Mouse (Mus musculus) embryonic facial prominence, embryonic 12.5 days (tissue): ENCODE data around the gene Ywhah. TPM values are rescaled to one million over a fixed set of nuclear protein-coding genes. Genes with fewer than 3 reads are reported as not detected.

Source experiments
- ATAC-seq: fragments of 200-750 bp; cut with Nextera tagmentation; 2 replicates; pipeline ENCODE4 v1.8.0; 2017; ENCODE audit not compliant: insufficient number of reproducible peaks, insufficient read depth, low FRiP score, low TSS enrichment
- H3K27ac ChIP-seq: fragments of 300-500 bp; sonication (generic); 2 replicates; pipeline ENCODE4 v1.5.1; 2016; ENCODE audit warnings: mild to moderate bottlenecking
- H3K27me3 ChIP-seq: fragments of 300-500 bp; sonication (generic); 2 replicates; pipeline ENCODE4 v1.6.1; 2016; ENCODE audit warnings: mild to moderate bottlenecking, moderate library complexity
- H3K36me3 ChIP-seq: fragments of 300-500 bp; sonication (generic); 2 replicates; pipeline ENCODE4 v1.6.1; 2016; ENCODE audit warnings: mild to moderate bottlenecking
- H3K4me1 ChIP-seq: fragments of 300-500 bp; sonication (generic); 2 replicates; pipeline ENCODE4 v1.6.1; 2016
- H3K4me2 ChIP-seq: fragments of 300-500 bp; sonication (generic); replicated peaks from 2 replicates; pipeline ENCODE4 v1.6.1; 2016; ENCODE audit warnings: mild to moderate bottlenecking, moderate library complexity
- H3K4me3 ChIP-seq: fragments of 300-500 bp; sonication (generic); 2 replicates; pipeline ENCODE4 v1.5.1; 2016; ENCODE audit warnings: mild to moderate bottlenecking
- H3K9ac ChIP-seq: fragments of 300-500 bp; sonication (generic); 2 replicates; pipeline ENCODE4 v1.6.1; 2016; ENCODE audit warnings: mild to moderate bottlenecking, moderate library complexity
- H3K9me3 ChIP-seq: fragments of 300-500 bp; sonication (generic); 2 replicates; pipeline ENCODE4 v1.6.1; 2016; ENCODE audit warnings: mild to moderate bottlenecking, moderate library complexity
- WGBS: fragments of 180-500 bp; shearing (Covaris S2); methylation state at CpG from one replicate; pipeline ENCODE4 v1.1.7; 2016; 5-methylcytosine and 5-hydroxymethylcytosine counted together
- polyA plus RNA-seq: library from polyadenylated mRNA; unstranded; fragments of >200 nt; fragmentation: Nextera tagmentation; extraction: Ambion mirVana; gene quantifications from 2 replicates; pipeline ENCODE4 v1.2.1, GENCODE M21; 2016

Ywhah gene
- polyA plus RNA-seq, 1 experiment from 2014 or later, result 397 TPM

GRCm38 (mm10) chr5:33001111-33001510, 17.5 kb upstream of the Ywhah start:
- no peak overlapping the region for H3K27ac ChIP-seq
- ATAC-seq, result no peak
- H3K4me3 ChIP-seq, result no peak overlapping the region
- H3K9ac ChIP-seq, result no peak overlapping the region
- no peaks in the 10 kb centered on the region for H3K9me3 ChIP-seq
- H3K36me3 ChIP-seq, result no peaks in the 10 kb centered on the region
- WGBS, result 77% methylated on average over 5 of the region's 5 CpGs
- H3K27me3 ChIP-seq, result no peaks in the 10 kb centered on the region
- no peaks in the 10 kb centered on the region for H3K4me1 ChIP-seq
- H3K4me2 ChIP-seq, result no peak overlapping the region

- H3K4me3 ChIP-seq, result no peak overlapping the region
- H3K9me3 ChIP-seq, result no peaks in the 10 kb centered on the region
- no peak overlapping the region for H3K27ac ChIP-seq
- WGBS, result 90% methylated on average over 5 of the region's 5 CpGs
- H3K27me3 ChIP-seq, result no peaks in the 10 kb centered on the region
- H3K4me2 ChIP-seq, result no peak overlapping the region
- H3K36me3 ChIP-seq, result no peaks in the 10 kb centered on the region
- ATAC-seq, result no peak
- H3K4me1 ChIP-seq, result peaks cover 8% of the 10 kb centered on the region
- no peak overlapping the region for H3K9ac ChIP-seq
Measured at GRCm38 (mm10) chr5:33002781-33003180, 15.8 kb upstream of the Ywhah start.

- H3K4me2 ChIP-seq, result no peak overlapping the region
- whole genome bisulfite sequencing, result 76% methylated on average over 6 of the region's 6 CpGs
- H3K27ac ChIP-seq, result no peak overlapping the region
- no peak overlapping the region for H3K4me3 ChIP-seq
- H3K27me3 ChIP-seq, result no peaks in the 10 kb centered on the region
- no peaks in the 10 kb centered on the region for H3K9me3 ChIP-seq
- peaks cover 8% of the 10 kb centered on the region for H3K4me1 ChIP-seq
- no peak for ATAC-seq
- H3K36me3 ChIP-seq, result no peaks in the 10 kb centered on the region
- no peak overlapping the region for H3K9ac ChIP-seq
Measured at GRCm38 (mm10) chr5:33003500-33003899, 15.1 kb upstream of the Ywhah start.

- Histone ChIP-seq H3K4me3 (no peak overlapping the region), H3K27ac (no peak overlapping the region), H3K9me3 (no peaks in the 10 kb centered on the region), H3K27me3 (no peaks in the 10 kb centered on the region), H3K9ac (no peak overlapping the region), H3K4me2 (no peak overlapping the region), H3K4me1 (peaks cover 8% of the 10 kb centered on the region), H3K36me3 (no peaks in the 10 kb centered on the region)
- 73% methylated on average over 4 of the region's 4 CpGs for WGBS
- ATAC-seq, result no peak
Measured at GRCm38 (mm10) chr5:33004110-33004509, 14.5 kb upstream of the Ywhah start.

GRCm38 (mm10) chr5:33005442-33006145, 13.0 kb upstream of the Ywhah start:
- no peak overlapping the region for H3K4me2 ChIP-seq
- no peaks in the 10 kb centered on the region for H3K27me3 ChIP-seq
- H3K9ac ChIP-seq, result no peak overlapping the region
- H3K4me3 ChIP-seq, result no peak overlapping the region
- H3K27ac ChIP-seq, result no peak overlapping the region
- peaks cover 8% of the 10 kb centered on the region for H3K4me1 ChIP-seq
- WGBS, result 82% methylated on average over 11 of the region's 11 CpGs
- H3K36me3 ChIP-seq, result no peaks in the 10 kb centered on the region
- no peaks in the 10 kb centered on the region for H3K9me3 ChIP-seq
- no peak for ATAC-seq

- 27% methylated on average over 8 of the region's 8 CpGs for WGBS
- ATAC-seq, result no peak; the same call in 1 of the 2 replicates
- Histone ChIP-seq H3K9me3 (no peaks in the 10 kb centered on the region), H3K4me2 (no peak overlapping the region), H3K9ac (no peak overlapping the region), H3K4me1 (peaks cover 16% of the 10 kb centered on the region), H3K27ac (no peak overlapping the region), H3K4me3 (no peak overlapping the region), H3K27me3 (no peaks in the 10 kb centered on the region), H3K36me3 (no peaks in the 10 kb centered on the region)
Measured at GRCm38 (mm10) chr5:33006670-33007069, 11.9 kb upstream of the Ywhah start.

GRCm38 (mm10) chr5:33007371-33007770, 11.2 kb upstream of the Ywhah start:
- no peaks in the 10 kb centered on the region for H3K27me3 ChIP-seq
- ATAC-seq, result no peak

GRCm38 (mm10) chr5:33009301-33009700, 9.3 kb upstream of the Ywhah start:
- Histone ChIP-seq H3K4me1 (peaks cover 16% of the 10 kb centered on the region), H3K27me3 (no peaks in the 10 kb centered on the region), H3K36me3 (no peaks in the 10 kb centered on the region), H3K4me2 (no peak overlapping the region), H3K9me3 (no peaks in the 10 kb centered on the region), H3K27ac (no peak overlapping the region), H3K4me3 (no peak overlapping the region), H3K9ac (no peak overlapping the region)
- WGBS, result 63% methylated on average over 2 of the region's 2 CpGs
- no peak for ATAC-seq

More at GRCm38 (mm10) chr5:33007371-33007770, 11.2 kb upstream of the Ywhah start:
- H3K36me3 ChIP-seq, result no peaks in the 10 kb centered on the region
- H3K27ac ChIP-seq, result no peak overlapping the region
- no peaks in the 10 kb centered on the region for H3K9me3 ChIP-seq
- WGBS, result 68% methylated on average over 4 of the region's 4 CpGs
- H3K4me3 ChIP-seq, result no peak overlapping the region
- no peak overlapping the region for H3K4me2 ChIP-seq
- no peak overlapping the region for H3K9ac ChIP-seq
- H3K4me1 ChIP-seq, result peaks cover 16% of the 10 kb centered on the region

- no peak overlapping the region for H3K4me2 ChIP-seq
Measured at GRCm38 (mm10) chr5:33009818-33010812, 8.5 kb upstream of the Ywhah start.

GRCm38 (mm10) chr5:33011132-33012106, 7.2 kb upstream of the Ywhah start:
- H3K27ac ChIP-seq, result peak overlapping the region; percentile 50; the same call in 1 of the 2 replicates
- WGBS, result 40% methylated on average over 15 of the region's 15 CpGs
- H3K4me2 ChIP-seq, result 0 out of 2 replicates have a peak overlapping the region, but pooled peaks have one; percentile 5
- no peak for ATAC-seq
- H3K9me3 ChIP-seq, result no peaks in the 10 kb centered on the region
- H3K4me1 ChIP-seq, result peaks cover 13% of the 10 kb centered on the region
- no peak overlapping the region for H3K4me3 ChIP-seq
- no peaks in the 10 kb centered on the region for H3K27me3 ChIP-seq
- H3K9ac ChIP-seq, result no peak overlapping the region
- H3K36me3 ChIP-seq, result no peaks in the 10 kb centered on the region

More at GRCm38 (mm10) chr5:33009818-33010812, 8.5 kb upstream of the Ywhah start:
- Histone ChIP-seq H3K9ac (no peak overlapping the region), H3K27ac (no peak overlapping the region), H3K4me3 (no peak overlapping the region), H3K36me3 (no peaks in the 10 kb centered on the region), H3K4me1 (peaks cover 16% of the 10 kb centered on the region), H3K27me3 (no peaks in the 10 kb centered on the region), H3K9me3 (no peaks in the 10 kb centered on the region)
- WGBS, result 74% methylated on average over 14 of the region's 14 CpGs
- no peak for ATAC-seq

- no peak for ATAC-seq
- WGBS, result 67% methylated on average over 1 of the region's 1 CpGs
- H3K4me3 ChIP-seq, result no peak overlapping the region
Measured at GRCm38 (mm10) chr5:33014096-33014495, 4.5 kb upstream of the Ywhah start.

More at GRCm38 (mm10) chr5:33014096-33014495, 4.5 kb upstream of the Ywhah start:
- no peaks in the 10 kb centered on the region for H3K9me3 ChIP-seq
- H3K4me1 ChIP-seq, result peaks cover 12% of the 10 kb centered on the region
- no peaks in the 10 kb centered on the region for H3K36me3 ChIP-seq
- H3K27ac ChIP-seq, result no peak overlapping the region
- H3K9ac ChIP-seq, result no peak overlapping the region
- H3K27me3 ChIP-seq, result no peaks in the 10 kb centered on the region
- H3K4me2 ChIP-seq, result no peak overlapping the region
